Mouse (Mus musculus): ENCODE measurements around the gene Nampt. TPM values are rescaled to one million over a fixed set of nuclear protein-coding genes. Genes with fewer than 3 reads are reported as not detected.

Nampt gene
- polyA plus RNA-seq, 1 experiment = 0.17 TPM

DNA sequence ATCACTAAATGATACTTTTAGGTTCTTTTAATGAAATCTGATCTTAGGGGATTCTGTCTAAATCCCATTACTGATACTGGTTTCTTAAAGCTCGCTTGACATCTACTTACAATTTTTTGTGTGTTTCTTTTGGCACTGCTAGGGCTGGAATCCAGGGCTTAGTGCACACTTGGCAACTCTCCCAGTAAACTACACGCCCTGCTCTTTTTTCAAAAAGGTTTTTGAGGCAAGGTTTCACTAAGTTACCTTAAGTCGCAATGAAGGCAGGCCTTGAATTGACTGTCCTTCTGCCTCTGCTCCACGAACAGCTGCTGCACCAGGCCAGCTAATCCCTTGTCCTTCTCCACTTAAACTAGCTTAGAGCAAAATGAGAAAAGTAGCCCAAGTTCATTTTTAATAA lies 15.9 kb downstream of the Nampt start:
- H3K36me3 ChIP-seq (ENCODE audit: control insufficient read depth) = peaks cover 37% of the 10 kb centered on the region
- H3K4me3 ChIP-seq (replicated peaks) = no peak overlapping the region
- no peaks in the 10 kb centered on the region for H3K4me1 ChIP-seq (ENCODE audit: control insufficient read depth)
- no peaks in the 10 kb centered on the region for H3K27me3 ChIP-seq (ENCODE audit: control insufficient read depth)
- H3K9me3 ChIP-seq (ENCODE audit: control insufficient read depth, low read length) = no peaks in the 10 kb centered on the region
- TF ChIP-seq TAL1 (IDR thresholded peaks at IDR 0.05; ENCODE audit: low read length) (no peak), GATA1 (IDR thresholded peaks at IDR 0.05; ENCODE audit: low read length) (no peak)

DNA sequence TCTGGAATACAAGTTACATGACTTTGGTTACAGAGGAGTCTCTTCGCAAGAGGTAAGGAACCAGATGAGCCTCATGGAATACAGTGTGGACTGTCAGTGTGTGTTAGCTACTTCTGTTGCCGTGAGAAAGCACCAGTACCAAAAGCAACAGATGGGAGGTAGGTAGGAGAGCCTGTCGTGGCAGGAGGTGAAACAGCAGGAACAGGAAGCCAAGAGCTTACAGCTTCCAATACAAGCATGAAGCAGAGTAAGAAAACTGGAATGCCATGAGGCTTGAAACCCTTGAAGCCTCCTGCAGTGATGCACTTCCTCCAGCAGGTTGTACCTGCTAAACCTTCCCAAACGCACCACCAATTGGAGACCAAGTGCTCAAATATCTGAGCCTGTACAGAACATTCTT lies 19.1 kb downstream of the Nampt start:
- TF ChIP-seq TAL1 (IDR thresholded peaks at IDR 0.05; ENCODE audit: low read length) = no peak
- no peak for TF ChIP-seq GATA1 (IDR thresholded peaks at IDR 0.05; ENCODE audit: low read length)

DNA sequence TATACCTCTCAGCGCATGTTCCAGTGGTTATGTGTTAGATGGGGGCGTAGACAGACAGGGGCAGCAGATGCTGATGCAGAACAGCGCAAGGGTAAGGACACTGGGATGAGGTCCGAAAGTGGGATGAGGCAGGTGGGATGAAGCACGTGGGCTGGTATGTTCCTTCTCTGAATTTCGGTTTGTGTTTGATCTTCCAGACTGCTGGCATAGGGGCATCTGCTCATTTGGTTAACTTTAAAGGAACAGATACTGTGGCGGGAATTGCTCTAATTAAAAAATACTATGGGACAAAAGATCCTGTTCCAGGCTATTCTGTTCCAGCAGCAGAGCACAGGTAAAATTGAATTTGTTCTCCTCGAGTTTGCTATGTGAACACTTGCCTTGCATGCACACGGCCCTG lies 19.6 kb downstream of the Nampt start:
- Histone ChIP-seq H3K36me3 (ENCODE audit: control insufficient read depth) (peaks cover 42% of the 10 kb centered on the region), H3K4me1 (ENCODE audit: control insufficient read depth) (no peaks in the 10 kb centered on the region), H3K27me3 (ENCODE audit: control insufficient read depth) (no peaks in the 10 kb centered on the region), H3K4me3 (replicated peaks) (no peak overlapping the region), H3K9me3 (ENCODE audit: control insufficient read depth, low read length) (no peaks in the 10 kb centered on the region)
- no peak for TF ChIP-seq TAL1 (IDR thresholded peaks at IDR 0.05; ENCODE audit: low read length)

More for the DNA sequence above, 19.1 kb downstream of the Nampt start:
- Histone ChIP-seq H3K4me3 (replicated peaks) (no peak overlapping the region), H3K9me3 (ENCODE audit: control insufficient read depth, low read length) (no peaks in the 10 kb centered on the region), H3K27me3 (ENCODE audit: control insufficient read depth) (no peaks in the 10 kb centered on the region), H3K36me3 (ENCODE audit: control insufficient read depth) (peaks cover 43% of the 10 kb centered on the region), H3K4me1 (ENCODE audit: control insufficient read depth) (no peaks in the 10 kb centered on the region)

DNA sequence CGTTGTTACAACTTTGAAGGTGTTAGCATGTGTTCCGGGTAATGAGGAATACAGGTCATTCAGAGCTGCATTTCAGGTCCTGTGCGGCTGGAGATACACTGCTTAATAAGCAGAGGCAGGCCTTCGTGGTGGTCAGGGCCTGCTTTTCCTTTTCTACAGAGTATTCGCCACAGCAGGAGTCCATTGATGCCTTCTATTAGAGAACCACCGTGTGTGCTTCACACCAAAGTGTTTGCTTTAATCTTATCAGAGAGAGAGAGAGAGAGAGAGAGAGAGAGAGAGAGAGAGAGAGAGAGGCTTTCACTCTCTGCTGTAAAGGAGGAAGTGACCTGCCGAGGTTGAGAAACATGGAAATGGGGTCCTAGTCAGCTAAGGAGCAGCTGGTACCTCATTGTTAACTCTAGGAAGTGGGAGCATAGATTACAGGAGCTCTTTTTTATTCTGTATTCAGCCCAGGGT lies 22.1 kb downstream of the Nampt start:
- H3K4me3 ChIP-seq (replicated peaks) = no peak overlapping the region
- no peaks in the 10 kb centered on the region for H3K9me3 ChIP-seq (ENCODE audit: control insufficient read depth, low read length)
- H3K27me3 ChIP-seq (ENCODE audit: control insufficient read depth) = no peaks in the 10 kb centered on the region
- H3K36me3 ChIP-seq (ENCODE audit: control insufficient read depth) = peaks cover 43% of the 10 kb centered on the region
- TF ChIP-seq GATA1 (IDR thresholded peaks at IDR 0.05; ENCODE audit: low read length) = no peak
- TF ChIP-seq TAL1 (IDR thresholded peaks at IDR 0.05; ENCODE audit: low read length) = no peak
- H3K4me1 ChIP-seq (ENCODE audit: control insufficient read depth) = no peaks in the 10 kb centered on the region

DNA sequence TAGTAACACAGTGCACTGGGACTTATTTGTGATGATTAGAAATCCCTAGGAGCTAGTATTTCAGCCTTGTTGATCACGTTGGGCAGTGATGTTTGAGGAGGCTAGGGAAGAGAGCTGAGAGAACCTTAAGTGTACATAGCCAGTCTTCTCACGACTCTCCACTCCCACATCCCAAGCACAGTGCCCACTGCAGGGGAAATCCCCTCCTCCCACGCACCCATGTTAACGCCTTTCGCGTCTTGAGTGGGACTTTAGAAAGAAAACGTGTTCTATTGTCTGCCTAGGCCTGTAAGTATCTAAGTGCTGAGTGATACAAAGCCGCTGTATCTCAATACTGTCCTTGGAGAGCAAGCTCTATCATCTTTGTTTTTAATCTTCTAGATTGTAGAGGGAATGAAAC lies 27.0 kb downstream of the Nampt start:
- Histone ChIP-seq H3K4me1 (ENCODE audit: control insufficient read depth) (no peaks in the 10 kb centered on the region), H3K9me3 (ENCODE audit: control insufficient read depth, low read length) (no peaks in the 10 kb centered on the region), H3K36me3 (ENCODE audit: control insufficient read depth) (peaks cover 44% of the 10 kb centered on the region), H3K27me3 (ENCODE audit: control insufficient read depth) (no peaks in the 10 kb centered on the region), H3K4me3 (replicated peaks) (no peak overlapping the region)
- TF ChIP-seq GATA1 (IDR thresholded peaks at IDR 0.05; ENCODE audit: low read length) (no peak), TAL1 (IDR thresholded peaks at IDR 0.05; ENCODE audit: low read length) (no peak)

DNA sequence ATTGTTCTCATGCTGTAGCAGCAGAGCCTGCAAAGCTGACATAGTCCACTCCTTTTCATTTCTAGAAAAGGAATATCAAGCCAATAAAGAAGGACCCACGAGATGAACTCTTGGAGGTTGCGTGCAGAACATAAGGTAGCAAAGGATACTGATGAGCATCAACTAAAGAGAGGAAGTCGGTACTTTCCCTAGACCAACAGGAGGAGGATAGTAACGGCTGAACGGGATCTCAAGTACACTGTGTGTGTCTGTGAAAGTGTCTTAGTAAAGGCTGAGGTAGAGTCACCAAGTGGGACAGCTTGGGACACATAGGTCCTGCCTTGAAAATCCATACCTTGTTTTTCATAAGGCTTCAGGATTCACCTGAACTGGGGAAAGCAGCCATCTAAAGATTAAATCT lies 34.4 kb downstream of the Nampt start:
- Histone ChIP-seq H3K27me3 (ENCODE audit: control insufficient read depth) (no peaks in the 10 kb centered on the region), H3K9me3 (ENCODE audit: control insufficient read depth, low read length) (no peaks in the 10 kb centered on the region), H3K4me3 (replicated peaks) (no peak overlapping the region), H3K36me3 (ENCODE audit: control insufficient read depth) (peaks cover 10% of the 10 kb centered on the region), H3K4me1 (ENCODE audit: control insufficient read depth) (no peaks in the 10 kb centered on the region)
- TF ChIP-seq GATA1 (IDR thresholded peaks at IDR 0.05; ENCODE audit: low read length) (no peak), TAL1 (IDR thresholded peaks at IDR 0.05; ENCODE audit: low read length) (no peak)

DNA sequence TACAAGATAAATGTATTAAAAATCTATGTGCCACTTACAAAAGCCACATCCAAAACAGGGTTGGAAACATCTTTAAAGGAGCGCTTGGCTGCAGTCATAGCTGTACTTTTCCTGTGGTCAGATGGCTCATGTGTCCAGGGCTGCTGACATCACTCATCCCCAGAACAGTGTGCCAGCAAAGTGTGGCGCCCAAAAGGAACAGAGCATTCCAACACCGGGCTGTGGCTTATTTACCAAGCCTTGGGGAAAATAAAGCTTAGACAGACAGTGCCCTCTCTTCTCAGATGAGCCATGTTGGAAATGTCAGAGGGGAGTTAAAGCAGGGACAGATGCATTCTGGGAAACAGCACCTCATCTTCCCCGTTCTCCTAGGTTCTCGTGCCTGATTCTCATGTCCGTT lies 35.5 kb downstream of the Nampt start:
- H3K4me1 ChIP-seq (ENCODE audit: control insufficient read depth) = no peaks in the 10 kb centered on the region
- H3K9me3 ChIP-seq (ENCODE audit: control insufficient read depth, low read length) = no peaks in the 10 kb centered on the region
- TF ChIP-seq GATA1 (IDR thresholded peaks at IDR 0.05; ENCODE audit: low read length) (no peak), TAL1 (IDR thresholded peaks at IDR 0.05; ENCODE audit: low read length) (no peak)
- no peaks in the 10 kb centered on the region for H3K27me3 ChIP-seq (ENCODE audit: control insufficient read depth)
- peaks cover 4% of the 10 kb centered on the region for H3K36me3 ChIP-seq (ENCODE audit: control insufficient read depth)
- no peak overlapping the region for H3K4me3 ChIP-seq (replicated peaks)

DNA sequence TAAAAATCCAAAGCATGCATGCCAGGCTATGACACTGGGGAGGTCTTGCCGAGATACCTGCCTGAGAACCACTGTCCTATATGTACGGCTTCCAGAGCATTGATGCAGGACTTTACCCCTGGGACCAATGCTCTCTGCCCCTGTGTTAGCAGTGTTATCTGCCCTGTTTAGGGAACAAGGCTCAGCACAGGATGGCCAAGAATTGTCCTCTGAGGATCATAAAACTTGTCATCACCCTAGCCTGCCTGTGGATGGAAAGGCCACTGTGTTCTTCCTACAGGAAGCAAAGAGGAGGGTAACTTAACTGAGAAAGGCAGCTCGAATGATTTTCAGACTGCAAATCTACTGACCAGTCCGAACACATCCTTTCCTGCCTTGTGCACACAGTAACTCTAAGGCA lies 36.1 kb downstream of the Nampt start:
- Histone ChIP-seq H3K9me3 (ENCODE audit: control insufficient read depth, low read length) (no peaks in the 10 kb centered on the region), H3K4me1 (ENCODE audit: control insufficient read depth) (no peaks in the 10 kb centered on the region), H3K36me3 (ENCODE audit: control insufficient read depth) (peaks cover 3% of the 10 kb centered on the region), H3K4me3 (replicated peaks) (no peak overlapping the region), H3K27me3 (ENCODE audit: control insufficient read depth) (no peaks in the 10 kb centered on the region)
- TF ChIP-seq GATA1 (IDR thresholded peaks at IDR 0.05; ENCODE audit: low read length) (no peak), TAL1 (IDR thresholded peaks at IDR 0.05; ENCODE audit: low read length) (no peak)

DNA sequence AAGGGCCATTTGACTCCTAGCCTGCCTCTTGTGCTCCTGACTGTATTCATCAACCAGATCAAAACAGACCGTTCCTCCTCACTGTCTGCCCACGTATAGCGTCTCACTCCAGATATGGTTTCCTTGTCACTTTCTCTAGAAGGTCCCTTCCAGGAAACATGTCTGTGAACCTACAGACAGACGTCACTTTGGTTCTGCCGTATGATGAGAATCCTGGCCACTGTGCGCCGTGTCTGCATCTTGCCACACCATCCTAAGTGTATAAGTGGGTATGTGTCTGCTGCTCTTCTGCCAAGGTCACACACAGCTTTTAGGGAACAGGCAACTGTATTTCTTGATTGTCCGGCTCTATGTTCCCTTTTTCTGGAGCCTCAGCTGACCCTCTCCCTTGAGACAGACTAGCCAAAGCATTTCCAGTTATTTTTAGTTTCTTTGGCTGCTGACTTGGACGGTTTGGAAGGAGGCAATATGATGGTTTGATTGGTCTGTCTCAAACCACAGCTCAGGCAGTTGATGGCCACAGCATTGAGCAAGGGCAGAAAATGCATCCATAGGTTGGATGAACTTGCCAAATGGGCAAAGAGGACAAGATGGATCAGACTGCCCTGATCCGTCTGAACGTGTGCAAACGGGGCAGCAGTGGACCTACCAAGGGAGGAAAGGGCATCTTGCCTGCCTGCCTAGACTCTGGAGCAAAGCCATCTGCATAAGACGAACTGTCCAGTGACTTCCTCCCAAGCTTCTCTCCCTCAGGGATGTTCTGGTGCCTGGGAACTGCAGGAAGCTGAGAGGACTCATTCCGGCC lies 37.6 kb downstream of the Nampt start:
- no peaks in the 10 kb centered on the region for H3K9me3 ChIP-seq (ENCODE audit: control insufficient read depth, low read length)
- no peaks in the 10 kb centered on the region for H3K4me1 ChIP-seq (ENCODE audit: control insufficient read depth)
- H3K36me3 ChIP-seq (ENCODE audit: control insufficient read depth) = peaks cover 2% of the 10 kb centered on the region; the same call in 1 of the 2 replicates
- H3K27me3 ChIP-seq (ENCODE audit: control insufficient read depth) = no peaks in the 10 kb centered on the region
- no peak for TF ChIP-seq GATA1 (IDR thresholded peaks at IDR 0.05; ENCODE audit: low read length)
- TF ChIP-seq TAL1 (IDR thresholded peaks at IDR 0.05; ENCODE audit: low read length) = no peak
- no peak overlapping the region for H3K4me3 ChIP-seq (replicated peaks)

All from erythroblast, embryonic 14.5 days (primary cell).